Mouse (Mus musculus): ENCODE measurements around the gene Clcf1. TPM values are rescaled to one million over a fixed set of nuclear protein-coding genes. Genes with fewer than 3 reads are reported as not detected.

Clcf1 gene
- total and polyA plus RNA-seq, 3 experiments, result 0.42 to 2.3 TPM; not detected in 1

DNA sequence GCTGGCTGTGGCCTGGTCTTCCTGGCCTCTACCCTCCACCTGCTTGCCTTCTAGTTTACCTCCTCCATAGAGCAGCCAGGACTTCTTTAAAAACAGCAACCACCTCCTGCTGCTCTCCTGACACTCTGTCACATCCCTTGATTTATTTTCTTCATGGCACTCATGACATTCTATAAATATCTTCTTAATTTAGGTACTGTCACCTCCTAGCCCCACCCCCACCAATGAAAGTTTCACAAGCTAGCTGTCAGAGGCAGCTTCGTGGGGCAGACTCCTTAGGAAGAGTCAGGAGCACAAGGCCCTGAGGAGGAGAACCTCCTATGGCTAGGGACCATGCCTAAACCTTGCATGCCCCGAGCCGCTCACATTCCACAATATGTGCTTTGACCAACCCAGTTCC is 26.7 kb upstream of the Clcf1 start:
- Histone ChIP-seq H3K27me3 (ENCODE audit: control insufficient read depth in 1 of 2, insufficient read depth in 2 of 2, low read length in 2 of 2) (no peaks in the 10 kb centered on the region), H3K36me3 (ENCODE audit: control insufficient read depth in 1 of 2, insufficient read depth in 2 of 2, low read length in 2 of 2) (peaks cover 0 to 4% of the 10 kb centered on the region in 2 experiments; a peak in 2 of 4 replicates), H3K9ac (ENCODE audit: control insufficient read depth, low read depth, low read length, poor library complexity, severe bottlenecking) (no peak overlapping the region), H3K4me3 (ENCODE audit: control insufficient read depth in 1 of 2, insufficient read depth in 1 of 2, low read depth in 2 of 2, low read length in 2 of 2) (no peak overlapping the region), H3K27ac (ENCODE audit: control insufficient read depth, low read depth, low read length) (no peak overlapping the region), H3K4me1 (ENCODE audit: control insufficient read depth in 1 of 2, insufficient read depth in 2 of 2, low read length in 2 of 2) (peaks cover 2 to 4% of the 10 kb centered on the region in 2 experiments; a peak in 2 of 4 replicates), H3K9me3 (replicated peaks; ENCODE audit: insufficient read depth, low read length) (no peaks in the 10 kb centered on the region), H3K79me2 (ENCODE audit: control insufficient read depth, insufficient read depth, low read length, poor library complexity) (peaks cover 9% of the 10 kb centered on the region)
- DNase-seq (ENCODE audit: low read depth, low spot score), result no peak
- TF ChIP-seq MAFK (IDR thresholded peaks at IDR 0.05; ENCODE audit: borderline replicate concordance, low read depth, low read length) (no peak), POLR2AphosphoS2 (IDR thresholded peaks at IDR 0.05; ENCODE audit: low read length) (no peak), CHD2 (IDR thresholded peaks at IDR 0.05; ENCODE audit: low read length) (no peak), TCF12 (IDR thresholded peaks at IDR 0.05; ENCODE audit: low read depth, low read length) (no peak), ZKSCAN1 (IDR thresholded peaks at IDR 0.05; ENCODE audit: low read depth, low read length) (no peak), ELF1 (IDR thresholded peaks at IDR 0.05; ENCODE audit: low read depth, low read length) (no peak), CTCF (IDR thresholded peaks at IDR 0.05 in 2 of 3, conservative IDR thresholded peaks at IDR 0.05 in 1 of 3; ENCODE audit: control insufficient read depth in 1 of 3, insufficient read depth in 1 of 3, low read depth in 2 of 3, low read length in 3 of 3, poor library complexity in 1 of 3, severe bottlenecking in 1 of 3) (no peak), HCFC1 (IDR thresholded peaks at IDR 0.05; ENCODE audit: low read depth, low read length) (no peak), MYC (IDR thresholded peaks at IDR 0.05; ENCODE audit: low read depth, low read length) (no peak), ZNF384 (IDR thresholded peaks at IDR 0.05; ENCODE audit: low read depth, low read length) (no peak), RCOR1 (IDR thresholded peaks at IDR 0.05; ENCODE audit: low read depth, low read length) (no peak), MXI1 (IDR thresholded peaks at IDR 0.05; ENCODE audit: low read depth, low read length) (no peak), E2F4 (IDR thresholded peaks at IDR 0.05; ENCODE audit: borderline replicate concordance, low read depth, low read length) (no peak), CHD1 (IDR thresholded peaks at IDR 0.05; ENCODE audit: low read depth, low read length) (no peak)

DNA sequence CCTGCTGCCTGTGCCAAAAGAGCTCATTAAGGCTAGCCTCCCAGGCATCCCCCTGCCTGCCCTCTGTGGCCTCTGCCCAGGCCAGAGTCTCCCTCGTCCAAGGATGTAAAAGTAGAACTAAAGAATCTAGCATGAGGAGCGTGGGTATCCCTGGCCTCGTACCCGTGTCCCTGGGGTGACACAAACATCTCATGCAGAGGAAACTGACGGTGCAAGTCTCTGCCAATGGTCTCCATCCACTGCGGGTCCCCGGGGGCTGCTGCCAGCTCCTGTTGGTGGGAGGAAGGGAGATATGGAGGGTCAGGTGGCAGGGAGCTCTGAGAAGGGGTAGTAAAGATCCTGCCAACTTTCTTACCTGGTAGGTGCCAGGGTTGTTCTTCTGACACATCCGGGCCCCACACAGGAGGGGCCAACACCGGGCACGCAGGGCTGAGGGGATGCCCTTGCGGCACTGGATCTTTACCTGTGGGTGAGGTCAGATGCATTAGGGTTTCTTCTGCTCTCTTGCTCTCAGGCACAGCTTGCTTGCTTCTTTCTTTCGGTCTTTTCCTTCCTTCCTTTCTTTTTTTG is 24.9 kb upstream of the Clcf1 start:
- no peak overlapping the region for H3K4me3 ChIP-seq (ENCODE audit: control insufficient read depth in 1 of 2, insufficient read depth in 1 of 2, low read depth in 2 of 2, low read length in 2 of 2)
- no peaks in the 10 kb centered on the region for H3K9me3 ChIP-seq (replicated peaks; ENCODE audit: insufficient read depth, low read length)
- H3K27me3 ChIP-seq (ENCODE audit: control insufficient read depth in 1 of 2, insufficient read depth in 2 of 2, low read length in 2 of 2), result no peaks in the 10 kb centered on the region
- TF ChIP-seq MEF2A (IDR thresholded peaks at IDR 0.05; ENCODE audit: extremely low read depth, insufficient replicate concordance, low read depth, low read length, poor library complexity, severe bottlenecking), result no peak
- TF ChIP-seq RAD21 (IDR thresholded peaks at IDR 0.05; ENCODE audit: low read depth, low read length), result no peak
- TF ChIP-seq MXI1 (IDR thresholded peaks at IDR 0.05; ENCODE audit: low read depth, low read length), result no peak
- TF ChIP-seq USF1 (IDR thresholded peaks at IDR 0.05; ENCODE audit: low read depth, low read length), result no peak
- TF ChIP-seq SIN3A (IDR thresholded peaks at IDR 0.05; ENCODE audit: low read length), result no peak
- TF ChIP-seq CTCF (IDR thresholded peaks at IDR 0.05 in 2 of 3, conservative IDR thresholded peaks at IDR 0.05 in 1 of 3; ENCODE audit: control insufficient read depth in 1 of 3, insufficient read depth in 1 of 3, low read depth in 2 of 3, low read length in 3 of 3, poor library complexity in 1 of 3, severe bottlenecking in 1 of 3), result no peak
- peaks cover 6 to 17% of the 10 kb centered on the region in 2 experiments for H3K4me1 ChIP-seq (ENCODE audit: control insufficient read depth in 1 of 2, insufficient read depth in 2 of 2, low read length in 2 of 2)
- no peak for DNase-seq (ENCODE audit: low read depth, low spot score)
- H3K9ac ChIP-seq (ENCODE audit: control insufficient read depth, low read depth, low read length, poor library complexity, severe bottlenecking), result no peak overlapping the region
- H3K27ac ChIP-seq (ENCODE audit: control insufficient read depth, low read depth, low read length), result no peak overlapping the region
- peaks cover 25% of the 10 kb centered on the region for H3K79me2 ChIP-seq (ENCODE audit: control insufficient read depth, insufficient read depth, low read length, poor library complexity)
- H3K36me3 ChIP-seq (ENCODE audit: control insufficient read depth in 1 of 2, insufficient read depth in 2 of 2, low read length in 2 of 2), result peaks cover 0 to 15% of the 10 kb centered on the region in 2 experiments; a peak in 3 of 4 replicates

Measured in MEL (cell line).